Mouse (Mus musculus) intestine, embryonic 15.5 days (tissue): ENCODE measurements at regions not wholly inside any gene's neighbourhood (a gene's known extent, or its start where the extent isn't known, plus 50 kb on each side); places are given as distances from the start of the nearest gene placed in this dataset.

Source experiments
- ATAC-seq: fragments of 200-750 bp; cut with Nextera tagmentation; 2 replicates; pipeline ENCODE4 v1.8.0; 2017; ENCODE audit warnings: moderate TSS enrichment, moderate library complexity
- H3K27ac ChIP-seq: fragments of 300-500 bp; sonication (generic); 2 replicates; pipeline ENCODE4 v1.5.1; 2015; ENCODE audit warnings: mild to moderate bottlenecking, inconsistent platforms
- H3K27me3 ChIP-seq: fragments of 300-500 bp; sonication (generic); replicated peaks from 2 replicates; pipeline ENCODE4 v1.6.1; 2015; ENCODE audit warnings: inconsistent platforms
- H3K36me3 ChIP-seq: fragments of 300-500 bp; sonication (generic); 2 replicates; pipeline ENCODE4 v1.6.1; 2015; ENCODE audit warnings: inconsistent platforms
- H3K4me1 ChIP-seq: fragments of 300-500 bp; sonication (generic); replicated peaks from 2 replicates; pipeline ENCODE4 v1.6.1; 2015; ENCODE audit warnings: inconsistent platforms
- H3K4me2 ChIP-seq: fragments of 300-500 bp; sonication (generic); replicated peaks from 2 replicates; pipeline ENCODE4 v1.6.1; 2015; ENCODE audit warnings: mild to moderate bottlenecking, inconsistent platforms
- H3K4me3 ChIP-seq: fragments of 300-500 bp; sonication (generic); replicated peaks from 2 replicates; pipeline ENCODE4 v1.5.1; 2015; ENCODE audit warnings: inconsistent platforms
- H3K9ac ChIP-seq: fragments of 300-500 bp; sonication (generic); 2 replicates; pipeline ENCODE4 v1.6.1; 2015; ENCODE audit warnings: inconsistent platforms
- H3K9me3 ChIP-seq: fragments of 300-500 bp; sonication (generic); 2 replicates; pipeline ENCODE4 v1.6.1; 2016; ENCODE audit warnings: inconsistent platforms
- WGBS: fragments of 180-500 bp; shearing (Covaris S2); methylation state at CpG from one replicate; pipeline ENCODE4 v1.1.7; 2015; 5-methylcytosine and 5-hydroxymethylcytosine counted together

GRCm38 (mm10) chr7:125349606-125350005 is 94.9 kb upstream of the Kdm8 start:
- ATAC-seq, result no peak
- Histone ChIP-seq H3K4me3 (no peak overlapping the region), H3K27ac (no peak overlapping the region), H3K9ac (no peak overlapping the region), H3K4me2 (no peak overlapping the region), H3K27me3 (no peaks in the 10 kb centered on the region), H3K36me3 (no peaks in the 10 kb centered on the region), H3K9me3 (no peaks in the 10 kb centered on the region), H3K4me1 (no peaks in the 10 kb centered on the region)
- 60% methylated on average over 3 of the region's 3 CpGs for WGBS

- no peaks in the 10 kb centered on the region for H3K27me3 ChIP-seq
- 90% methylated on average over 1 of the region's 1 CpGs for WGBS
- H3K4me1 ChIP-seq, result 0 out of 2 replicates have a peak, but pooled peaks cover 2% of the 10 kb centered on the region
- no peak for ATAC-seq
- H3K36me3 ChIP-seq, result no peaks in the 10 kb centered on the region
- no peak overlapping the region for H3K4me3 ChIP-seq
- H3K9ac ChIP-seq, result no peak overlapping the region
- no peak overlapping the region for H3K4me2 ChIP-seq
- no peaks in the 10 kb centered on the region for H3K9me3 ChIP-seq
- no peak overlapping the region for H3K27ac ChIP-seq
These were observed 90.3 kb upstream of the Kdm8 start for GRCm38 (mm10) chr7:125354211-125354610.

- no peak overlapping the region for H3K4me2 ChIP-seq
- no peak overlapping the region for H3K9ac ChIP-seq
- no peak overlapping the region for H3K4me3 ChIP-seq
- 43% methylated on average over 10 of the region's 10 CpGs for WGBS
- H3K27ac ChIP-seq, result no peak overlapping the region
- H3K9me3 ChIP-seq, result no peaks in the 10 kb centered on the region
- ATAC-seq, result no peak
- H3K27me3 ChIP-seq, result no peaks in the 10 kb centered on the region
- 0 out of 2 replicates have a peak, but pooled peaks cover 2% of the 10 kb centered on the region for H3K4me1 ChIP-seq
- H3K36me3 ChIP-seq, result no peaks in the 10 kb centered on the region
These were observed 89.5 kb upstream of the Kdm8 start for GRCm38 (mm10) chr7:125354956-125355355.

GRCm38 (mm10) chr7:125358016-125358415 is 86.5 kb upstream of the Kdm8 start:
- Histone ChIP-seq H3K4me2 (no peak overlapping the region), H3K4me1 (0 out of 2 replicates have a peak, but pooled peaks cover 2% of the 10 kb centered on the region), H3K9me3 (no peaks in the 10 kb centered on the region), H3K36me3 (no peaks in the 10 kb centered on the region), H3K27me3 (no peaks in the 10 kb centered on the region), H3K4me3 (no peak overlapping the region), H3K9ac (no peak overlapping the region), H3K27ac (no peak overlapping the region)
- 80% methylated on average over 4 of the region's 4 CpGs for WGBS
- no peak for ATAC-seq

GRCm38 (mm10) chr7:125383021-125383420 is 61.5 kb upstream of the Kdm8 start:
- H3K27me3 ChIP-seq, result no peaks in the 10 kb centered on the region
- ATAC-seq, result no peak
- no peak overlapping the region for H3K4me2 ChIP-seq
- WGBS, result 60% methylated on average over 2 of the region's 2 CpGs
- H3K4me1 ChIP-seq, result no peaks in the 10 kb centered on the region
- H3K36me3 ChIP-seq, result no peaks in the 10 kb centered on the region
- no peak overlapping the region for H3K27ac ChIP-seq
- no peaks in the 10 kb centered on the region for H3K9me3 ChIP-seq
- H3K4me3 ChIP-seq, result no peak overlapping the region
- no peak overlapping the region for H3K9ac ChIP-seq

- Histone ChIP-seq H3K4me3 (no peak overlapping the region), H3K4me2 (no peak overlapping the region), H3K9me3 (no peaks in the 10 kb centered on the region), H3K4me1 (no peaks in the 10 kb centered on the region), H3K27ac (no peak overlapping the region), H3K27me3 (no peaks in the 10 kb centered on the region), H3K9ac (no peak overlapping the region), H3K36me3 (no peaks in the 10 kb centered on the region)
- no peak for ATAC-seq
- 89% methylated on average over 4 of the region's 4 CpGs for WGBS
These were observed 60.3 kb upstream of the Kdm8 start for GRCm38 (mm10) chr7:125384171-125384570.

GRCm38 (mm10) chr7:125392536-125392935 is 51.9 kb upstream of the Kdm8 start:
- Histone ChIP-seq H3K36me3 (no peaks in the 10 kb centered on the region), H3K4me3 (no peak overlapping the region), H3K27ac (no peak overlapping the region), H3K4me1 (0 out of 2 replicates have a peak, but pooled peaks cover 5% of the 10 kb centered on the region), H3K9ac (no peak overlapping the region), H3K9me3 (no peaks in the 10 kb centered on the region), H3K4me2 (peak overlapping the region; percentile 85), H3K27me3 (no peaks in the 10 kb centered on the region)
- ATAC-seq, result no peak
- 40% methylated on average over 3 of the region's 3 CpGs for WGBS

- Histone ChIP-seq H3K27ac (no peak overlapping the region), H3K27me3 (no peaks in the 10 kb centered on the region), H3K9ac (peak overlapping the region; percentile 37), H3K9me3 (no peaks in the 10 kb centered on the region), H3K36me3 (no peaks in the 10 kb centered on the region), H3K4me3 (peak overlapping the region; percentile 35), H3K4me2 (peak overlapping the region; percentile 85), H3K4me1 (0 out of 2 replicates have a peak, but pooled peaks cover 5% of the 10 kb centered on the region)
- under 1% methylated on average over 16 of the region's 16 CpGs for WGBS
- peak; percentile 66 for ATAC-seq
These were observed 51.2 kb upstream of the Kdm8 start for GRCm38 (mm10) chr7:125393228-125393627.

GRCm38 (mm10) chr7:125393654-125394346 is 50.7 kb upstream of the Kdm8 start:
- no peak overlapping the region for H3K27ac ChIP-seq
- H3K9me3 ChIP-seq, result no peaks in the 10 kb centered on the region
- no peaks in the 10 kb centered on the region for H3K36me3 ChIP-seq
- peak overlapping the region; percentile 85 for H3K4me2 ChIP-seq
- no peaks in the 10 kb centered on the region for H3K27me3 ChIP-seq
- ATAC-seq, result peak; percentile 93
- H3K4me1 ChIP-seq, result 0 out of 2 replicates have a peak, but pooled peaks cover 5% of the 10 kb centered on the region
- under 1% methylated on average over 33 of the region's 33 CpGs for WGBS
- H3K9ac ChIP-seq, result peak overlapping the region; percentile 37
- peak overlapping the region; percentile 35 for H3K4me3 ChIP-seq
